Mouse (Mus musculus) bone marrow macrophage, adult 2 months (primary cell): ENCODE results near the gene Ang.

ENCODE experiments used
- CTCF ChIP-seq: IDR thresholded peaks from 2 replicates; pipeline ENCODE4 v1.5.1; 2012; ENCODE audit warnings: low read depth, mild to moderate bottlenecking, low read length, moderate library complexity
- POLR2A ChIP-seq: IDR thresholded peaks from 2 replicates; pipeline ENCODE4 v1.6.1; 2012; ENCODE audit warnings: mild to moderate bottlenecking, low read depth, low read length, borderline replicate concordance

- TF ChIP-seq CTCF (no peak), POLR2A (no peak)
Measured at GRCm38 (mm10) chr14:51127648-51128258, 36.8 kb downstream of the Ang start.
